Mouse (Mus musculus) adrenal gland, postnatal 10 days (tissue): Measurements from ENCODE around the gene Hs3st1. TPM values are rescaled to one million over a fixed set of nuclear protein-coding genes. Genes with fewer than 3 reads are reported as not detected.
"Not testable (repeated sequence)": the region's sequence is repeated elsewhere in the genome, so short reads cannot be mapped to it uniquely, and the experiment has no call there.

Source experiments
- DNase-seq: peaks from one replicate; pipeline ENCODE4 v3.0.0; 2021; ENCODE audit warnings: mixed read lengths
- long read RNA-seq, 2 experiments: library from polyadenylated mRNA; stranded (forward); transcript quantifications; one replicate each; pipeline ENCODE4 v2.0.0; 2021
- total RNA-seq, 2 experiments: library from RNA; stranded (reverse); gene quantifications; 2 replicates each; pipeline ENCODE4 v1.2.3; 2021

Gene Hs3st1
- total RNA-seq = 10 to 100 TPM; 11.5 to 14.7 TPM
- long read RNA-seq, experiment 1, transcript Hs3st1-201 (2 exons, 1,684 nt) = major isoform, 15 of 19 reads
- long read RNA-seq, experiment 1, partial matches to known transcripts = 3 of 19 reads
- long read RNA-seq, experiment 1, other reads (novel, unspliced or antisense) = 1 of 19 reads
- long read RNA-seq, experiment 2, transcript Hs3st1-201 (2 exons, 1,684 nt) = major isoform, 10 of 12 reads
- long read RNA-seq, experiment 2, partial matches to known transcripts = 0 of 12 reads
- long read RNA-seq, experiment 2, other reads (novel, unspliced or antisense) = 2 of 12 reads

DNA sequence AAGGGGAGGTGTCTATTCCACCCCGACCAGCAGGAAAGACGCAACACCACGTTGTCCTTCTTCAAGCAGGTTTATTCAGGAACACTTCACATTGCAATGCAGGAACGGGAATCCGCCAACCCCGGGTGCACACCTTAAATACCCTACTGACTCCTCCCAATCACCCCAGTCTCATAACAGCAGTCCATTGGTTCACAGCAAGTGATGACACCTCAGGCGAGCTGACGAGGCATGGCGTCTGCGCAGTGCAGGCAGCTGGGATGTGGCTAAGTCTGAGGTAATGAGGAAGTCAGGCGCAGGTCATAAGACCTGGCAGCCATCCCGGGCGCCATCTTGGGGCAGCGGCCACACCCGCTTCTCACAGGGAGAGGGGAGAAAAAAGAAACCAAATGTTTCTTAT is at the start of gene Hs3st1:
TSS of gene Hs3st1 (minus strand) at position 101 of the 400 bp plus-strand sequence.
- not testable (repeated sequence) for DNase-seq

DNA sequence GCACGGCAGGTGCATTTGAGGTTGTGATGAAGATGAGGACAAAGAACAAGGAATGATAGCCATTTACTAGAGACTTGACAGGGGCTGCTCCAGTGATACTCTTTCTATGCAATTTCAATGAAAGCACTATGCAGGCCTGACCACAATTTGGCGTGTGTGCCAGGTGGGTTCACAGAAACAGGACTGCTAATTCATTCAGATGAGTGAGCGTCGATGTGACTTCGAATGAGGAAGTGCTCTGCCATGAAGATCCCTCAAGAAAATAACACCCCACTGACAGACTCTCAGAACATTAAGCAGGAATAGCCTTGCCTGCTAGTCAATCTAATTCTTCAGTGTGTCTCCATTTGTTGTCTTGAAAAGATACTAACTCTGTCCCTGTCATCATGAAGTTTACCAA is 49.4 kb upstream of the Hs3st1 start:
- no peak for DNase-seq

DNA sequence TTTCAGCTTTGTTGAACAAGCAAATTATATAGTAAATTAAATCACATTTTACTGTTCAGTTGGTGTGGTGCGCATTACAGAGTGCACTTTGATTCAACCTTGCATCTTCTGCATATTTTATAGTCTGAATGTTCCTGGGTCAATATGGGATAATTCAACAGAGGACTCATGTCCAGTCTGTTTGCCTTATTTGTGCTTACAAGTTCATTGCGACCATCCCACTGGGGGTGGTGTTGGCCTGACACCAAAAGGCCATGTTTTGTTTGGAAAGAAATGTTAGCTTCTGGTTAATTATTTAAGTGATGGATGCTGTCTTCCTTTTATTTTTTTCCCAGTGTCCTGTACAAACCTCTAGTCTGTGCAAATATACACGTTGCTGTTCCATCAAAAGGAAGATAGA is 48.7 kb upstream of the Hs3st1 start:
- DNase-seq = no peak

DNA sequence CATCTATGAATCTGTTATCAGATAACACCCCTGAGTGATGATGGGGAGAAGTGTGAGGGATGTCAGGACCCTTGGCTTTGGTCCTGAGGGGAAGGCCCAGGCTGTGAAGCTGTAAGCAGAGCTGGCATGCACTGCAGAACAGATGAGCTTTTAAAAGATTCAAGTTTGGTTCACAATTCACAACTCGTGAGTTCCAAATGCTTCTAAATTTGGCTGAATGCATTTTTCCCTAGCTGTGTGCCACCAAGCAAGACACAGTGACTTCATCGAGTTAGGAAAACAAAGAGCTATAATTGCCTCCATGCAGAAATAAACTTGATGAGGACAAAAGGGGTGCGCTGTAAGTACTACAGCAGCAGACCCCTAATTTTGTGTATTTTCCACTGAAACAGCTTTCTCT is 48.2 kb upstream of the Hs3st1 start:
- no peak for DNase-seq

DNA sequence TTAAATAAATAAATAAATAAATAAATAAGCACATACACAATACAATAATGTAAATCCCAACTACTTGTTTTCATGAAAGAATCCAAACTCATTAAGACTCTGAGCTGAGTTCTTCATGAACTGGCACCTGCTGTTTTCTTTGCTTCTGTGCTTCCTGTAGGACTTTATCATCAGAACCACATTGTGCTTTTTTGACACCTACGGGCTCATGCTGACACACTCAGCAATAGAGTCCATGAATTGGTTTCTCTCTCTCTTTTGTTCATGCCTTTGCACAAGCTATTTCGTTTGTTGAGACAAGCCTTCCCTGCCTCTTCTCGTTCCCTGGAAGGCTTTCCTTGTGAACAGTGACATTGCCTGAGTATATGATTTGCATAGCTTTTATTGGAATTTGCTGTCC is 46.8 kb upstream of the Hs3st1 start:
- no peak for DNase-seq

DNA sequence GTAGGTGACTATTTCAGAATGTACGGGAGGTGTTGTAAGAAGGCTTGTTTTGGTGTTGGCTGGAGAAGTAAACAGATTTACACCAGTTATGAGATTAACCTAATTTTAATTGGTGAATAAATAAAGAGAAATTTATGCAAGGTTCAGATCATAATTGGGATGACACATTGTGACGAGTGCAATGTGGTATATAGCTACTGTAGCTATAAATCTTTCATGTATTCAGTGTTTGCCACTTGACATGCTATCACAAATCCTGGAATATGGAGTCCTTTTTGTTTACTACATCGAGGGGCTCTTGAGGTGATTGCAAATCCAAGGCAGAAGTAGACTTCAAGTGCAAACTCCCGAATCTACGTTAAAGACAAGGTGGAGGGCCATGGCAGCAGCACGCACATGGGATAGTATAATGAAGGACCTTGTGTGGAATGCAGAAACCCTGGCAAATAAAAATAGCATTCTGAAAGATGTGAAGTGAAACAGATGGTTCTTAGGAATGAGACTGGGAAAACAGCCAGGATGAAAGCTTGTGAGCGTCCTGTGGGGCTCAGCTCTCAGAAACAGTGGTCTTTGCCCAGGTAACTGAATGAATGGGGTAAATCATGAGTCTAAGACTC is 21.9 kb upstream of the Hs3st1 start:
- DNase-seq = no peak

DNA sequence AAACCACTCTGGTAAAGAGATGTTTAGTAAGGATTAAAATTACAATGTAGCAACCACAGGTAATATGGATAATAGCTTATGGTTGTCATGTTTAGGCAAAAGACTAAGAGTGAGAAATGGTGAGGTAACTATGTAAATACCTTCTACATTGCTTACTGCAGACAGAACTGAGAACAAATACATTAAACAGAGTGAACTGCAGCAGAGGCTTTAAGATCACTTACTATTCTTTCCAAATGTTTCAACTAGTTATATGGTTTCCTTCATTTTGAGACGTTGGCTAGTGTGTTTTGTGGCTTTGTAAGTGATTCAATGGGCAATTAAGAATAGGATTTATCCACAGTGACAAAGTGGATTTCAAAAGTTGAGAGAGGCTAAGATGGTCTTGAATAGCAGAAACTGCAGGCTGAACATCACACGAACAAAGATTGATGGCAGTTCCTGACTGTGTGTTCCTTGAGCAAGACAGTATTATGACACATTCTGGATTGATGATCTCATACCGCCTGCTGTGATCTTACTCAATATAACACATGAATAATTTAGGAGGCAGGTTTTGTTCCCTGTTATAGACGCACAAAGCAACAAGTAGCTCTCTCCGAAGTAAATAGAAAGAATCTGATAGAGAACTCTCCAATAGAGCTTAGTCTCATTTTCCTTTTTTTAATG is 16.5 kb upstream of the Hs3st1 start:
- DNase-seq = no peak

DNA sequence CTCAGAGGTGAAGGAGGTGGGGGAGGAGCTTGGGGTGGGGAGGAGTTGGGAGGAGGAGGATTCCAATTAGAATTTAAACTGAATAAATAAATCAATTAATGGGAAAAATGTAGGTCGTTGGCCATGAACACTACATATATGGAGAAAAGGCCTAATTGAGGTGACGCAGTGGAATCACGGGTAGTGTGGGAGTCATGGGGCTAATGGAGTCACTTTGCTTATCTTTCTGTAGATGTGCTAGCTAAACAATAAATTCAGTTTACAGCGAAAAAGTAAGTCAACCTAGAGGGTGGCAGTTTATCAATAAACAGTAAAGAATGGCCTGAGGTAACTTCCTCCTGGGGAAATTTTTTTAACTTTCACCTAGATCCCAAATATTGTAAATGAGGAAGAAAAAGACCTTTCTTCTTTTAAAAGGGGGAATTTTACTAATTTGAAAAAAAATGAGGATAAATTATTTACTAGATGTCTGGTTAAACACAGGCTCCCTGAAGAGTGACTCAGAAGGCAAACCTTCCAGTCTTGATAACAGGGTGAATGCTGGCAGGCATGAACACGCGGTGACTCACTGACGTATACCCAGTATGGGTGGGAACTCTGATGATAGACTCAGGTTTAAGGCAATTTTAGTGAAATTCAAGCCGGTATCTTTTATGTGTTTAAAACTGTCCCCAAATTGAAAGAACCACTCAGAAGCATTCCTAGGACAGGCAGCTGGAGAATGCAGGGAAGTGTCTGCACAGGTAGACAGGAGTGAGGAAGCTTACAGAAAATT is 6.6 kb upstream of the Hs3st1 start:
- peak; percentile 24 for DNase-seq

DNA sequence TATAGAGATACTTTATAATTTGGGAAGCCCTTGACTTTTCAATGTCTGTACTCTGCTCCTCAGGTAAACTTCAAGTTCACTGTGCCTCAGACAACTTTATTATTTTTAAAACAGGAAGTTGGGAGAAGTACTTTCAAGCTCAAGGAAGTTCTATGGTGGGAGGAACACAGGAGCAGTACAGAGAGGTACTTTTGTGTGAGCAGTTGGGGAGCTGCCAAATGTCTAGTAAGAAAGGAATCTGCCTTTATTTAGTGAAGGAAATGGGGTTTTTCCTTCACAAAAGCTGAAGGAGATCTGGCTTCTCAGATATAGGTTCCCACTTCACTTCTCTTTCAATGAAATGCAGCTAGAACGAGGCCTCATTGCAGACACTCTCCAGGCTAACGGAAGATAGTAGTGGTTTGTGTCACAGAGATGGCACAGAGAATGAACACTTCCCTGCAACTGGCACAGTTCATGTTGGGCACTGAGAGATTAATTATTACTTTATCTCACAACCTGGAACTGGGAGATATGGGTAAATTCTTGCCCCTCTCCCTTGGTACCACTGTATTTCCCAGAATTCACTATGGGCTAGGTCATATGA is 3.7 kb upstream of the Hs3st1 start:
- DNase-seq = no peak

DNA sequence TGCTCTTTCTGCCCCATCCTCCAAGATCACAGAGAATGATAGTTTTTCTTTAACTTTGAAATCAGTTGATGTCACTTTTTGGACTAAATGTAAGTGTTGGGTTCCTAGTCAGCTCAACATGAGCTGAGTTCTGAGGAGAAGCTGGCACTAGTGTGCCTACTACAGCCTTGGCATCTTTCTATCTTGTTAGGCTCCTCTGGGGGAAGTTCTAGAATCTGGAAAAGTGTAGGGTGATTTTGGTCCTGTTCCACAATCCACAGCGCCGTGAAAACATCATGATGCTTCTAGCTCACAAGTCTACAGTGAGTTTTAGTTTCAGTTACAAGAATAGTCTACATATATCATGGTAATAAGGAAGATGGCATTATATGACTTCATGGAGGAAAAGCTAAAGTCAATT is 18.4 kb downstream of the Hs3st1 start:
- DNase-seq = no peak

DNA sequence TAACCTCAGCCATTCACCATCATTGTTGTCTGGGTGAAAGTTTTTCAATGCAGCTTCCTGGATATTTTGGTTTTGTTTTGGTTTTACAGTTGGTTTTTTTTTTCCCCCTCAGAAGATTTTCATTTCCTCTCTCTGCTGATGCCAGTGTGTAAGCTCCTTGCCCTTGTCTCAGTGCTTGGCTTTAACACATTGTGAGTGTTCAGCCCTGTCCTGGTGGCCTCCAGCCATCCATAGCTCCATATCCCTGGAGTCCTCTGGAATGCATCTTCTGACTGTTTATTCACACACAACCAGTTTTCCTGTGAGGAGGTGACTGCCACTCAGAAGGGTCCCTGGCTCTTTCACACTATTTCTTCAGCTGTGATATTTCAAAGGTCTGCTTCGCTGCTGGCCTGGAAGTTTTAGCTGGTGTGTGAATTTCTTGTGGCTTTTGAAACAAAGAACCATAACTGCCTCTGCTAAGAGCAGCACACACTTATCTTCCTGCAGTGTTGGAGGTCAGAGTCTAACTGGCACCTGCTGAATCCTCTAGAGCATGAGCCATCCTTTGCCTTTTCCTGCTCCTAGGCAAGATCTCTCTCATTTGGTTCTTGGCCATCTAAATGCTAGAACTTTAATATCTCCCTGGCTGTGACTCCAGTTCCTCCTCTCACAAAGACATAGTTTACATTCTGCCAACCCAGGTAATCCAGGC is 21.4 kb downstream of the Hs3st1 start:
- DNase-seq = no peak

DNA sequence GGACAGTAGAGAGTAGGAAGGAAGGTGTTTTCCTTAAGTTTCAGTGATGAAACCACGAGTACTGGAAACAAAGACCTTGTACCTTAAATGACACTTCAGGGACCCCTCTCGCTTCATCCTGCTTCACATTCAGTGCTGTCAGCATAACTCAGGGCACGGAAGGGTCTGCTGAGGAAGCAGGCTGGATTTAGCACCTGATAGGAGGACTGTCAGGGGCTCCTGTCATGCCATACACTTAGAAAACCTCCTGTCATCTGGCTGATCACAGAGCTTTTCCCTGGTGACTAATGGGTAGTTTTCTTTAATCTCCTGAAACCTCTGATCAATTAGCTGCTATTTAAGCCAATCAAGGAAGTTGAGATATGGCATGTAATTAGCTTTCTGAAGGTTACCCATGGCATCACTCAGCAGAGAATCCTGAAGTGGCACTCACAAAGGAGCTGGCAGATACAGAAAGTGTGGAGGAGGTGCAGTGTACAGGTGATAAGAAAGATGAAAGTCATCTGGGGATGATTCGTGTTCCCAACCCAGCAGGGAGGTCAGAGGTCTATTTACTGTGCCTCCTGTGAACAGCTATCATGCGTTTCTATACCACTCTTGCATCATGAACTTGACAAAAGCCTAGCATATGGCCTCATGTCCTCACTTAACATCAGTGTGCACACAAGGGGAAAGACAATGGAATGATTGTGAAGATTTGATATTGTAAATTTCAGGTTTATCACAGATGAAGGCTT is 22.1 kb downstream of the Hs3st1 start:
- DNase-seq = no peak

DNA sequence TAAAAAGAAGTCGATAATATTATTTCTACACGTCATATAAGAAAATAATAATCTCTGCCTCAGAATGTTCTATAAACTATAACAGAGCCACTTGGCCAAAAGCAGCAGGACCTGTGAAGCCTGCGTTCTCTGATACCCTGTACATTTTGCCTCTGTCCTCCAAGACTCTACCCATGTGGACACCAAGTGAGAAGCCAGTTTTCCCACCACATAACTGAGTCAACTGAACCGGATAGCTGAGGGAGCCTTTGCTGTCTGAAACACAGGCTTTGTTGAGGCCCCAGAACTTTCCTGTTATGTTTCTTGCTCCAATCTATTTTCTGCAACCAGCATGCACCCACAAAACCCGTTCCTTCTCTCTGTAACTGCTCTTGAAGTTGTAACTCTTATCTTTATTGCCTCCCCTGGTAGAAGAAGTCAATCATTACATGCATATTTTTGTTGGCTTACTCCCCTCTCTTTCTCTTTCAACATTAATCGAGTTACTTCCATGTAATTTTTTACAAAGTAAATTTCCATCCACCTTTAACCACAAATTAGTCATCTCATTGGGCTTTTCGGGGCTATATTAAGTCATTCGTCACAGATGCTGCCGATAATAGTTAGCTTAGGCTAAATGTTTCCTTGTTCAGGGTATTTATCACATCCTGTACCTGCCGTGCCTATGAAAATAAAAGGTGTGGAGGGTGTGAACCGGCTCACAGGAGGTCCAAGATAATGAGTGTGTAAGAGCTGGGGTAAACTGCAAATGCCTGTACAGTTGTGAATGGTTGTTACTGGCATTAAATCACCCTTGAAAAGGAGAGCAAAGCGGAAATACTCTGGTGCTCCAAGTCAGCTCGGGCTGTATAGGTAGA is 39.4 kb downstream of the Hs3st1 start:
- DNase-seq = no peak

DNA sequence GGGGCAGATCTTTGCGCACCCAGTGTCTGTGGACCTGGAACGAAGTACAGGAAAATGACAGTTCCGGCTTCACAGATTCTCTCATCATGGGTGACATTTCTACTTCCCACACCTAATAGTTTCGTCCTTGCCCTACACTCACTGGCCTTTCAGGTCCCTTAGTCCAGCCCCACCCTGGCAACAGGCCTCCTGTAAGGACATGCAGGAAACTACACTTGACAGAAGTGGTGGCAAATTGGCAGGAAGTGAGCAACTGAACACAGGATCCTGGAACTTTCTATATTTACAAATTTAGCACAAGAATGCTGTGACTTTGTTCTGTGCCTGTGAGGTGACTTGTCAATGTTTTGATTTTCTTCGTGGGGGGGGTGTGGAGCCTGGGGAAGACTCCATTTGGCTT is 40.1 kb downstream of the Hs3st1 start:
- peak; percentile 8 for DNase-seq

DNA sequence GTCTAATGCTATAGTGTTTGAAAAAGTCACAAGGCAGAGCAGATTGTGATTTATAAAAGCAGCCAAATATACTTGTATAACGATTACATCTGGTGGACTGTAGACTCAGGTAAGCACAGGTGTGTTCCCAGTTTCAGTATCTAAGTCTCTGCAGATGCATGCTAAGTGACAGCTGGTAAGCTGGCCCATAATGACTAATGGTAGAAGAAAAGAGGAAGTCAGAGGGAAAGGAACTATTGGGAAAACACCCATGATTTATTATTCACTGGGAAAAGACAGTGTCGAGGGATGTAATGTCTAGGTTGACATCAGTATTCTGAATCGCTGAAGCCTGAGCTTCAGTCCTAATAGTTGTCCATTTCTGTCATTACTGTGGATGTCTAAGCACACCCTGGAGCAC is 49.7 kb downstream of the Hs3st1 start:
- DNase-seq = no peak

DNA sequence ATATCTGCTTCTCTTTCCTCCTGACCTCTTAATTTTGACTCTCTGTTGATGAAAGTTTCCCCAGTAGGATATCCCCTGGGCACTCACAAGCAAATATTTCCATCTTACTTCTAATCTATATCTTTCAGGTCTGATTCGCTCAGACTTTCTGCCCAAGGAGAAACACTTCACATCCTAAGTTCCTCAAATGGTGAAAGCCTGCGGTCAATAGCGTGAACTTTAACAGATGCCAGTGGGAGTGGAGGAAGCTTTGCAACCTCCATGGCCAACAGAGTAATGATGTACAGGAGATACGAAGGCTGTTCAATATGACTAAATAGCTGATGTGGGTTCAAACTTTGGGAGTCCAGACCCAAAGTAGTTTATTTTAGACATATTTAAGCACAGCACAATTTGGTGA is 94.4 kb downstream of the Hs3st1 start:
- DNase-seq = no peak

DNA sequence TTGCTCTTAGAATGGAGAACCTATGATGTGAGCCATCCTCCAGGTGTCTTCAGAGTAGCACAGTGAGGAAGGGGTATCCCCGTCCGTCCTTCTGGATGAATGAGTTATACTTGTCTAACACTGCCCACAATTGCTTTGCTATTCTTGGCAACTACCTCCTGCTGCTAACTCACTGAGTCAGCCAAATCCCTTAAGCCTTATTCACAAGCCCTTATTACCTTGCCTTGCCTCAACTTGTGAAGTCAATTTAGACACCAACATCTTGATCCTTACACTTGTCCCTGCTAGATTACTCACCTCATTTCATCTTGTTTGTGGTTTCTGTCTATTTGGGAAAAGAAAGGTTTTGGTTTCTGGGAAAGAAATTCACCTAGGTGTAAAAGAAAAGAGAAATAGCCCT is 95.9 kb downstream of the Hs3st1 start:
- DNase-seq = no peak

DNA sequence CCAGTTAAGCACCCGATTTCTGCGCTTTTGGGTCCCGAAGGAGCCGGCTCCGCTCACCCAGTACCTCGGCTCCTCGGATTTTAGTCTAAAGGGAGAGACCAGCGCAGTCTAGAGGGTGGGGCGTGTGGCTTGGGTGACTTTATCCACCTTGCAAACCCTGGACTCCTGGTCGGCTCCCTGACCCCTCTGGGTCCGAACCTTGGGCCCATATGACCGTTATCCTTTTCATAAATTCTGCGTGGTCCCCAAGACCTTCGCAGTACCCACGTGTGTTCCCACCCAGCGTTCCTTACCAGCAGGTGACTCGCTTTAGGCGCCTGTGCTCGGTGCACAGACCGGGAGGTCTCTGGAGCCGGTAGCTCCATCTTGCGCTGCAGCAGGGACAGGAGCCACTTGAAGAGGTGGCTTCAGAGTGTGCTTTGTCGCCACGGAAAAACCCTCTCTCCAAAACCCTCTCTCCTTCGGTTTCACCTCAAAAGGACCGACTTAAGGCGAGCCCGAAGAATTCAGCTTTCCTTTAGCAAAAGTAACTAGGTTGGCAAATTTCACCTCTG is 110.4 kb downstream of the Hs3st1 start:
- peak; percentile 46 for DNase-seq

DNA sequence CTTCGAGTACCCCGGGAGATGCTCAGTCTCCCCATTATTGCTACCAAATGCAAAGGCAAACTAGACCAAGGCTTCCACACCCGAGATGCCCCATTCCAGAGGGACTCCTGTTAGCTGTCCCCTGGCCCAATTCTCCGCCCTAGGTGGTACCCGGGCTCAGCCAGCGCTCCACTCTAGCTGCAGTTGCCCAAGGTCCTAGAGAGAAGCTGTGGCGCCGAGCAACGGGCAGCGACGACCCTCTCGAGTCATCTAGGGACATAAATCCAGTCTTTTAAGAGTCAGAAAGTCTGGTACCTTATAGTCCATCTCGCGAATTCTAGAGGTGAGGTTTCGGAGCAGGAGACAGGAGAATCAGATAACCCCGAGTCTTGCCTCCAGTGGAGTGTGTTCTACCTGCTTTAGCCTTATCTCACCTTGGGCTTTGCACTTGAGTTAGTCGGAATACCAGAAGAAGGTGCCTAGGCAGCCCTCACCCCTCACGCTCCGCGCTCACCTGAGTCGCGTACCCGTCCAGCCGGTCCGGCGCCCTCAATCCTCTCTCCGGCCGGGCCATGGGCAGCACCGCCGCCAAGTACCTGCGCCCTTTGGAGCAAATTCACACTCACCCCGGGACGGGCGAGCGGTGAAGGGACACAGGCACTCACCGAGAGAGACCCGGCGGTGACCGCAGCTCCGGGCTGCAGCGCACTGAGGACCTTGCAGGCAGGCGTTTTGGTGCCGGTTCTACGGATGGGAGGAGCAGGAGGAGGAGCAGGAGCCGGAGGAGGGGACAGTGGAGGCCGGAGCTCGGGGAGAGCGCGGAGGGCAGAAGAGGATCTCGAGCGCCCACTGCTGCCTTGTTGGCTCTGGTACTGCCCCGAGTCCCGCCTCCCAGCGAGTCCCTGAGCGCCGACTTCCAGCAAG is 111.1 kb downstream of the Hs3st1 start:
- DNase-seq = peak; percentile 94
